Mouse (Mus musculus) spleen, postnatal 36 days (tissue): ENCODE measurements around the gene Sspo.

Experiments
- DNase-seq, 2 experiments: peaks; one replicate each; pipeline ENCODE4 v3.0.0; 2022; ENCODE audit warnings: low spot score in 2 of 2, mixed read lengths in 1 of 2

Sspo gene

DNA sequence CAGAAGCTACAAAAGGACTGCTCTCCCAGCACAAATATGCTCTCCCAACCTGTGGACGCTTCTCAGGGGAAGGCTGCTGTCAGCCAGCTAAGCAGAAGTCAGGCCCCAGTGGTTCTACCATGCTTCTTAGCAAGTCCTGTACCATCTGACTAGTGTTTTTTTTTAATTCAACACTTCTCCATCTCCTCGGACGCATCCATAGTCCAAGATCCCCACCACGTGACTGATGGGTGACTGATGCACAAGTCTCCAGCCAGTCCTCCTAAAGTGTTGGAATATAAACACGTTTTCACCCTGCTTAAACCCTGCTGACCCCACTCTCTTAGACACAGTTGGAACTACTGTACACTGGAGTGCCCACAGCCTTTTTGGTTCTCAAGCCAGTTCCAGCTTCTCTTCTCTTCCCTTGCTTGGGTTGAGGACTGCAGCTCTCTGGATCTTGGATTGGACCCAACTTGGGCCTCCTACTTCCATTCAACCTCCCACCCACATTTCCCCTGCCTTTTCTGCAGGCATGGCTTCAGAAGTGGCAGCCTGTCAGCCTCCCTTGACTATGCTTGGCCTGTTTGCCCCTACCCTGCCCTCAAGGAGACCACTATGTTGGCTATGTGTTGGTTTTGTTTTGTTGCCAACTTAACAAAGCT lies 12.2 kb upstream of the Sspo start:
- no peak for DNase-seq

- DNase-seq = no peak
These were observed 10.2 kb upstream of the Sspo start for GRCm38 (mm10) chr6:48437679-48438376.

DNA sequence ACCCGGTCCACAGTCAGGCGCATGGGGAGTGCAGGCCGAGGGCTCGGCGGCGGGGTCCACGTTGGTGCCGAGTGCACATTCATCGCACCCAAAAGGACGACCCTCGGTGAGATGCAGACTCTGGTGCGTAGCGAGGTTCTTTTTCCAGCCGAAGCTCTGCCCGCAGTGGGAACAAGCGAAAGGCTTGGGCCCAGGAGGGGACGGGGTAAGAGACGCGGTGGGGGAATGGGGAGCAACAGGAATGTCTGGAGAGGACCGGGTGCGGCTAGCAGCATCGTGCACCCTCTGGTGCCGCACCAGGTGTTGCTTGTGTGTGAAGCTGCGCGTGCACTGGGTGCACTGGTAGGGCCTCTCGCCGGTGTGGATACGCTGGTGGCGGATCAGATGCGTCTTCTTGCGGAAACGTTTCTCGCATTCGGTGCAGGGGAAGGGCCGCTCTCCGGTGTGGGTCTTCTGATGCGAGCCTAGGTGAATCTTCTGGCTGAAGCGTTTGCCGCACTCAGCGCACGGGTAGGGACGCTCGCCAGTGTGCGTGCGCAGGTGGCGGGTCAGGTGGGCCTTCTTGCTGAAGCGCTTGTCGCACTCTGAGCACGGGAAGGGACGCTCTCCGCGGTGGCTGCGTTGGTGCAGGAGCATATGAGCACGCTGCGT lies 9.4 kb upstream of the Sspo start:
- DNase-seq = no peak

DNA sequence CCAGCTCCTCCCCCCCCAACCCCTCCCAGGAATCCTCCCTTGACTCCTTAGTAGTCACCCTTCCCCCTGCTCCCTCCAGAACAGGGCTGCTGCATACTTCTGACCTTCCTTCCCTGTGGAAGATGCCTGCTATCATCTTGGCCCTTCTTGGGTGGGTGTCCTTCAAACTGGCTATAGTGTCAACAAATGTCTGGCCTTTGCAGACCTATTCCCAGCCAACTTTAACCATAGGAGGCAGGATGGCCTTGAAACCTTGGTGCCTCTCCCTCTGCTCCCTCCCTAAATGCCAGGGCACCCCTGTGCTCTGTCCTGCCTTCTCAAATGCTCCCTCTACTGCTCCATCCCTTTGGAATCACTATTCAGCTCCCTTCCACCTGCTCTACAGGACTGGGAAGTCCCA lies 8.4 kb upstream of the Sspo start:
- DNase-seq = no peak

DNA sequence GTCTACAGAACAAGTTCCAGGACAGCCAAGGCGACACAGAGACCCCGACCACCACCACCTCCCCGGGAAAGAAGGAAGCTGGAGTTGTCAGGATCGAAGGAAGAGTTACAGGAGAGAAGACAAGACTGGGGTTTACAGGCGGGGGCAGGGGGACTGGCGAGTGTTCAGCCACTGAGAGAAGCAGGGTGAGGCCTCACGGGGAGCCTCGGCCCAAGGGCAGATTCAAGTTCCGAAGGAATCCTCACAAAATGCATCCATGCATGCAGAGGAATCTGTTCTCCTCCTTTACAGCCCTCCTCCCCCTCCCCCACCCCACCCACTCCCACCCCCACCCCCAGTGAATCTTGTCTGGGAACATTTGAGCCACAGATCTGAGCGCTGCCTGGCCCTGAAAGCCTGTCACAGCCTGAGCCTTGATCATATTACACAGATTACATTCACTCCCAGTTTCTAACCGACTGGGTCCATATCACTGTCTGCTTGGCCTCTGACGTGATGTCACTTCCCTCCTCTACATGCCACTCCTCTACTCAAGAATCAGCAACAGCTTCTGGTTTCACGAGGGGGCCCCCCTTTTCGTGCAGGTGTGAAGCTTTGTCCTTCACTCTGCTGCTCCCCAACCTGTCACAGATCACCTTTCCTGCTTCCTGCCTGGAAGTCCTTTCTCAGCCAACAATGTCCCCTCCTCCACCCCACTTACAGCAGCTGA lies 7.6 kb upstream of the Sspo start:
- no peak for DNase-seq

DNA sequence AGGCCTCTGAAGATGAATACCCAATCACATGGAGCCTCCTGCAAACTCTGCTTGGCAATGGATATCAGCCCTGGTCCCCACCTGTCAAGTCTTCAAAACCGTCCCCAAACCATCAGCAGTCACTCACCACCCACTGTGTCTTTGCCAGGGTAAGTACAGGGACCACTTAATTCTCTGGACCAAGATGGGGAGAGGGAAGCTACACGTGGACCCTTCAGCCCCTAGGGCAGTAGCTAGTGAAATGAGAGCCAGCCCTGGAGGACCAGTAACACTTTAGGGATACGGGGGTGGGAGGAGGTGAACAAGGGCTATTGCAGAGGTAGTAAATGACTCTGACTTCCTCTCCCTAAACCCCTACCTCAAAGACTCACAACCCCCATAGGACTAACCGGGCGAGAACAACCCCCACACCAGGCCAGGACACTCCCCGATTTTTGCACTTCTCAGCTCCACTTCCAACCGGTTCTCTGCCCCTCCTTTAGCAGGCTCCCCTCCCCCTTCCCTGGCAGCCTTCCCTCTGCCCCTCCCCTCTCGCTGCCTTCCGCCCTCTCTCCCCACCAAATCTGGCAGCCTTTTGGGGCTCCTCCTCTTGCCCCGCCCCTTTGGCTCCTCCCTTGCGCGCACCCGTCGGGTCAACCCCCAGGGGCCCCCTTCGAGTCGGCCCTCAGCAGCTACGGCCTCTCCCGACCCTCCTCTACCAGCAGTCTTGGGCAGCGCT lies 4.3 kb upstream of the Sspo start:
- peak; percentile 91 to 92 for DNase-seq

DNA sequence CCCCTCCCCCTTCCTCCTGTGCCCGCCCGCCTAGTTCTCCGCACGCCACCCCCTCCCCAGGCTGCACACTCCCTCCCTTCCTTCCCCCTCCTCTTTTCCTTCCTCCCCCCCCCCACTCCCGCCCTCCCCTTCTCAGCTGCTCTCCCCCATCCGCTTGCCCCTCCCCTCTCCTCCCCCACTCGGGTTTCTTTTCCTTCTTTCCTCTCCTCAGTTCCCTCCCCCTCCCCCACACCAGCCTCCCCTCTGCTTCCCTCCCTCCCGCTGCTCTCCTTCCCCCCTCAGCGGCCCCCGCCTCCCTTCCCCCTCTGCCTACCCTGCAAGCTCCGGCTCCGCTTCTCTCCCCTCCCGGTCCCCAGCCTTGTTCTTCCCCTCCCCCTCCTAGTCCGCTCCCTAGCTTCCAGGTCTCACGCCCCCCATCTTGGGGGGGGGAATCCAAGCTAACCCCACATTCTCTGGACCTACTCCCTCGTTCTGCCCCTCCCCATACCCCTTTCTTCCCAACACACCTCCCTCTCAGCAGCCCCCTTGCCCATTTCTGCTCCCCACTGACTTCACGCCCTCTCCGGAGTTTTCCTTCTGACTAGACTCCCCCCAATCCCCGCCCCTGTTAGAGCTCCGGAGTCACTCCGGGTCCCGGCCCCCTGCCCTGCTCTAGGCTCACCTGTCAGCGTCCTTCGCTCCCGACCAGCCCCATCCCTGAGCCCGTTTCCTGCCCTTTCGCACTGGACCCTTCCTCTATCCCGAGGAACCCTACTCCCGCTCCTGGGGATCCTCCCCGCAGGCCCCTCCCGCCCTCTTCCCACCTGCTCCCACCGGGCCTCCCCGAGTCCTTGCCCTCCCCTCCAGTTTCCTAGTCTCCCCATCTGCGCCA lies 3.5 kb upstream of the Sspo start:
- peak in 1 of 2 experiments; percentile 20 for DNase-seq

GRCm38 (mm10) chr6:48445181-48446101 lies 2.6 kb upstream of the Sspo start, which contains the start of gene Zfp467:
Gene Zfp467 (minus strand): TSS chr6:48445825.
- peak; percentile 14 to 23 for DNase-seq

- no peak for DNase-seq
These were observed 1.8 kb upstream of the Sspo start for GRCm38 (mm10) chr6:48446256-48446655.

DNA sequence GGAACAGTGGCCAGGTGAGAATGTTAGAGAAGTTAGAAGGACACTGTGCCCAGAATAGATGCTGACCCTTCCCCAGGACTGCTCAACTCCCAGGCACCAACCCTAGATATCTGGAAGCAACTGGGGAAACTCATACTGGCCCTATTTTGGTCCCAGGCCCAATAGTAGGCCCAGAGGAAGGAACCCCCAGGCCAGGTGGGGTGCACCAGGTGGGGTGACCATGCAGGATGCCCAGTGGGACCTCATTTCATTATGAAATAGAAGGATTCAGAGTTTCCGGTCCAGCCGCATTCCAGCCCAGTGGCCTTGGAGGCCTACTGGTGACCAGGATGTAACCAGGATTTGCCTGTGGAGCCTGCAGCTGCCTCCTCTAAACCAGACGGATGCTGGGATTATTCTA lies 1.1 kb upstream of the Sspo start:
- DNase-seq = no peak

DNA sequence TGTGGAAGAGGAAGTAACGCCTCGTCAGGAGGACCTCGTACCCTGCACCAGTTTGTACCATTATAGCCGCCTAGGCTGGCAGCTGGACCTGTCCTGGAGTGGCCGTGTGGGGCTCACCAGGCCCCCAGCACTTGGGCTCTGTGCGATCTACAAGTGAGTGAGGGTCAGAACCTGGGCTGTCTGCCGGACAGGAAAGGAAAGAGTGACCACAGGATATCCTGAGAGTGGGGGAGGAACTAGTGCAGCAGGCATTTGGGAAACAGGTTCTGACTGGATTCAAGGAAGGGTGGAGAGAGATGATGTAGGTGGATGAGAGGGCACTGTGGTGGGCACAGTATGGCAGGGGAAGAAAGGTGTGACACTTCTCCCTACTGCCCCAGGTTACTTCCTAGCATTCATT lies 498 bp downstream of the Sspo start:
- no peak for DNase-seq

DNA sequence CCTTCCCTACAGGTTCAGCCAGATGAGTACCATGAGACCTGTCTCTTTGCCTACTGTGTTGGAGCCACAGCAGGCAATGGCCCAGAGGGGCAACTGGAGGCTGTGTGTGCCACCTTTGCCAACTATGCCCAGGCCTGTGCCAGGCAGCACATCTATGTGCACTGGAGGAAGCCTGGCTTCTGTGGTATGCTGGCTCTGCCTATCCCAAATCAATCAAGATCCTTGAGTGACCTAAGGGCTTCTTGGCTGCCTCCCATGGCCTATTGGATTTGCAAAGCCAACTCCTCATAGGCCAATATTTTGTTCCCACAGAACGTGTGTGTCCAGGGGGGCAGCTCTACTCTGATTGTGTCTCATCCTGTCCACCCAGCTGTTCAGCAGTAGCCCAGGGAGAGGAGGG lies 4.1 kb downstream of the Sspo start:
- no peak for DNase-seq

- no peak for DNase-seq
These were observed 4.7 kb downstream of the Sspo start for GRCm38 (mm10) chr6:48452771-48453170.

- DNase-seq = no peak
These were observed 17.1 kb downstream of the Sspo start for GRCm38 (mm10) chr6:48464966-48465679.

GRCm38 (mm10) chr6:48466715-48467114 lies 18.7 kb downstream of the Sspo start:
- DNase-seq = no peak

- no peak for DNase-seq
These were observed 19.5 kb downstream of the Sspo start for GRCm38 (mm10) chr6:48467490-48467889.

DNA sequence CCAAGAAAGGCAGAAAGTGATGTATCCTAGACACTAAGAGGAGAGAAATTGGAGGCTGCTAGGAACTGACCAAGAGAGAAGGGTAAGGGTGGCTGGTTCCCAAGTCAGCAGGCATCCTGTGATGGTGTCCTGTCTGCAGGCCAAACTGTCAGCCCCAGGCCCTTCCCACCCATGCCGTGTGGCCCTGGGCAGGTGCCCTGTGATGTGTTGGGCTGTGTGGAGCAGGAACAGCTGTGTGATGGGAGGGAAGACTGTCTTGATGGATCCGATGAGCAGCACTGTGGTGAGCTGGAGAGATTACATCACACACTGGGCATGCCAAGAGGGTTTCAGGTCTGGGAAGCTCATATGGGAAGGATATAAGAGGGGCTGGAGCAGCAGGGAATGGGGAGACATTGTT lies 22.7 kb downstream of the Sspo start:
- no peak for DNase-seq

- DNase-seq = no peak
These were observed 30.4 kb downstream of the Sspo start for GRCm38 (mm10) chr6:48478446-48478845.

- DNase-seq = no peak
These were observed 34.5 kb downstream of the Sspo start for GRCm38 (mm10) chr6:48482501-48482900.
